Mouse (Mus musculus) telencephalon, adult 2 months (tissue): ENCODE measurements around the gene Arpc5.

Experiments used
- DNase-seq: peaks from one replicate; pipeline ENCODE4 v3.0.0-alpha.2; 2011; ENCODE audit warnings: low read depth, low spot score

Gene Arpc5

DNA sequence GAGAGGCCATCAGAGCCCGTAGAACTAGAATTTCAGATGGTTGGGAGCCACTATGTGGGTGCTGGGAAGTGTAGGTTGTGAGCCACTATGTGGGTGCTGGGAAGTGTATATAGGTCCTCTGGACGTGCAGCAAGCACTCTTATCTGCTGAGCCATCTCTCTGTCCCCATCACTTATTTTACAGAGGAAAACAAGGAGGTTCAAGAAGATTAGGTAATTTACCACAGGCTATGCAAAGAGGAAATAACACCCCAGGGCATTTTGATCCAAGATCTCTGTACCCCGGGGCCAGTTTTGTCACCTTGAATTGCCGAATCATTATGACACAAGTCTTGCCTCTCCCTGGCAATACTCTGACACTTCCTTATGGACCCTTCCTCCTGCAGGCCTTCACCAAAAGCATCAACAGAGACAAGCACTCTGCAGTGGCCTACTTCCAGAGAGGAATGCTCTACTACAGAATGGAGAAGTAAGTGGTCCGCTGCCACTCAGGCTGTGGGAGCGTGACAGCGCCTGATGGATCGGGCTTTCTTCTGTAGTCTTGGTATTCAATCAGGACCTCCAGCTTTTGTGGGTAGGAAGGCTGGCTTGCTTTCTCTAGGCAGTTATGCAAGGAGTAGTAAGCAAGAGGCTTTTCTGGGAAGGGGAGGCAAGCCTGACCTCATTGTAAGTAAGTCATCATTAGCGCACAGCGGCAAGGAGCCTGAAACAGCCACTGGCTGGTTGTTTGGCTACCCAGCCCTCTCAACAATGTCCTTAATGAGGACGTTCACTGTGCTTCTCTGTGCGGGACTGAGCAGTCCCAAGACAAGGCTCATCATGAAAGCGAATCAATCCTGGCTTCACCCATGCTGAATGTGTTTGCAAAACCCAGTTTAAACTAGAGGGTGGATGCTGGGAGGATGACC is 44.4 kb downstream of the Arpc5 start:
- DNase-seq, result no peak

DNA sequence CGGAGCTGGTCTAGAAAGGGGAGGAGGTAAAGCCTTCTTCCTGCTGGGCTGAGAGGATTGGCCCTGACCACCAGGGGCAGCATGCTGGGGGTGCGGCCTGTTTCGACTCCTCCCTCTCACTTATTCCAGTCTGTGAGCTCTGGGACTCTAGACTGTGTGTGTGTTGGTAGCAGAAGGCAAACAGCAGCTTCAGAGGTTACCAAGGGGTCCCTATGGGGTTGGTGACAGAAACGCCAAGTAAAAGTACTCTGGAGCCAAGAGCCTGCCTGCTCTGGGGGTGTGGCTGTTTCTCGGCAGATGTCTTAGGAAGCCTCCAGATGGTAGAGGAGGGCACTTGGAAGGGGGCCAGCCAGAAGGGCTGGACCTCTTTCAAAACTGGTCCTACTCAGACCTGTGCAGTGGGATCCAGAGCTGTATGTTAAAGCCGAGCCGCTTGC is 48.9 kb downstream of the Arpc5 start:
- DNase-seq, result no peak

DNA sequence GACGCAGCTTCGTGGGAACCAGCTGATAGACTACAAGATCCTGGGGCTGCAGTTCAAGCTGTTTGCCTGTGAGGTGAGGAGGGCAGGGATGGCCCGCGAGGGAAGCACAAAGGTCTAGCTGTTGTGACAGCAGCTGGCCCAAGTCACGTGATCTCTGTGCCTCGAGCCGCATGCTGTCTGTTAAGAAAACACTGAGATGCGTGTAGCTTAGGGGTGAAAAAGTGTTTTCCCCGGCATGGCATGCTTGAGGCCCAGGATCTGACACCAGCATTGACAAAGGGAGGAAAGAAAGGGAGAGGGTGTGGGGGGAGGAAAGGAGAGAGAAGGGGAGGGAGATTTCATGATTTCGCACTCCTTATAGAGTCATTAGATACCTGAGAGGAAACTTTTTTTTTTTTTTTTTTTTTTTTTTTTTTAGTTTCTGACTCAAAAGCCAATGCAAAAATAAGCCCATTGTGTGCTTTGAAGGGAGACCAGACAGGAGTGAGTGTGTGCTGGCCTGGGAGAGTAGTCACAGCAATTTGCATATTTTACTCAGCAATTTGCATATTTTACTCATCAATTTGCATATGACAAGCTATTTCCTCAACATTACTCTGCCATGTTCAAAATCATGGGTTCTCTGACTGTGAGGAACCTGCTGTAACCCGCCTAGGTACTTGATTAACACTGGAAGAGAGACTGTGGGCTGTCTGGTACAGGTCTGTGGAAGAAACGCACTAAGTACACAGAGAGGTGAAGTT is 50.9 kb downstream of the Arpc5 start:
- DNase-seq, result no peak

DNA sequence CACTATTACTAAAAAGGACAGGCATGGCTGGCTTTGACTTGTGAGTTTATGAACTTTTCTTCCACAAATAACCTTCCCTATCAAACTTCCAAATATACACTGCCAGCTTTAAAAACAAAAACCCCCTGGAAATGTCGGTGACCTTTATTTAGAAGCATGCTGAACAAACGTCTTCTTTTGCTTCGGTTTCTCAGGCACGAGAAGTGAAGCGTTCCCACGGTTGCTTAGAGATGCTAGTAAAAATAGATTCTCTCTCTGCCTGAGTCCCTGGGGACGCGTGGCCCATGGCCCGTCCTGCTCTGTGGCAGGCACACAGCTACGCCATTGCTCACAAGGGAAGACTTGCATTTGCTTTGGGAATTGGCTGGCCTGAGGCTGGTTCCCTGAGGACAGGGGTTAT is 51.5 kb downstream of the Arpc5 start:
- no peak for DNase-seq

DNA sequence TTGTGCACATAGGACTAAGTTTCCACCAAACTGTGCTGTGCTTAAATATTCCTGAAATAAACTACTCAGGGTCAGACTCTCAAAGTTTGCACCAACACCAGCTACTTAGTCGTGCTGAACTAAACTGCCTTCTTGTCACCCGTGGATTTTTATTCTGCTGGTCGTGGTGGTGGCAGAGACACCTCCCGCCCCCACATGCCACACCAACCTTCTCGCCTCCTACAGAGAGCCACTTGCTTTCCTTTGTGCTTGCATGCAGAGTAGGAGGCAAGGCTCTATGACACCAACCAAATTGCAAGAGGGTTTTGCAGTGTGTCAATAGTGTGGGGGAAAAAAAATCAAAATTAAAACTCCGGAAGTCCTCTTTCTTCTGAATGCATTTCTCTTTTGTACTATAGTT is 53.2 kb downstream of the Arpc5 start:
- no peak for DNase-seq

DNA sequence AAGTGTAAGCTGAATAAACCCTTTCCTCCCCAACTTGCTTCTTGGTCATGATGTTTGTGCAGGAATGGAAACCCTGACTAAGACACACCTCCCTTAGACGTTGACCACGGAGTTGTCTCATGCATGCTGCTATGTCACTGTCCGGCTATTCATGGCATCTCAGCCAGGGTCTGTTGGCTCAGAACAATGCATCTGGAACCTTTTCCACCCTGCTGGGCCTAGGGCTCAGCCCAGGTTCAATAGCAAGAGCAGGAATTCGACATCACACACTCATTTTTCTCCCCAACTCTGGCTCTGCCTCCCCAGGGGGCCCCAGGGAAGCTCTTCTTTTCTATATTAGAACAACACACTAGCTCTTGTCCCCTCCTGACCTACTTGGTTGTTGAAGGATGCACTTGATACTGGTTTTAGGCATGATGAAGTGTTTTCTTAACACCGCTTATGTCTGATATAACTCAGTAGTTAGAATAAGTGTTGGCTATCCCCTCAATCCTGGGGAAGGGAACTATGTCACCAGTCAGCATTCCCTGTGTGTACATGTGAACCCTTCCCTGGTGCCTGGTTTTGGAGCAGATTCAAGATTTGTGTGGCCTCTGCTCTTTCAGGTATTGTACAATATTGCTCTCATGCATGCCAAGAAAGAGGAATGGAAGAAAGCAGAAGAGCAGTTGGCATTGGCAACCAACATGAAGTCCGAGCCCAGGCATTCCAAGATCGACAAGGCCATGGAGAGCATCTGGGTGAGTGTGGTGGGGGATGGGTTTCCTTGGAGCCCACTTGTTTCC is 54.8 kb downstream of the Arpc5 start:
- DNase-seq, result no peak

DNA sequence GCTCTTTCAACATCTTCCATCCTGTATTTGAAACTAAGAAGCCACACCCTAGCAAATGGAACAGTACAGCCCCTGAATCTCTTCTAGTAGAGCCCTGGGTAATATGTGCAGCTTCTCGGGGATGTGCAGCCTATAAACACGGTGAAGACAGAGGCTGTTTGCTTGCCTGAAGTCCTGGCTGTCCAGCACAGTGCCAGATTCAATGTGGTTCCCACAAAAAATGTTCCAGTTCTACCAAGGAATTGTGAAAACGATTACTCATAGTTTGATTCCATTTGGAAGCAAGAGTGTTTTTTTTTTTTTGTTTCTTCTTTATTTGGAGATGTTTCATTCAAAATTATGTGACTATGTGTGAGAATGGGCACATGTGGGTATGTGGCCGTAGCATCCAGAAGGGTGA is 55.4 kb downstream of the Arpc5 start:
- no peak for DNase-seq

DNA sequence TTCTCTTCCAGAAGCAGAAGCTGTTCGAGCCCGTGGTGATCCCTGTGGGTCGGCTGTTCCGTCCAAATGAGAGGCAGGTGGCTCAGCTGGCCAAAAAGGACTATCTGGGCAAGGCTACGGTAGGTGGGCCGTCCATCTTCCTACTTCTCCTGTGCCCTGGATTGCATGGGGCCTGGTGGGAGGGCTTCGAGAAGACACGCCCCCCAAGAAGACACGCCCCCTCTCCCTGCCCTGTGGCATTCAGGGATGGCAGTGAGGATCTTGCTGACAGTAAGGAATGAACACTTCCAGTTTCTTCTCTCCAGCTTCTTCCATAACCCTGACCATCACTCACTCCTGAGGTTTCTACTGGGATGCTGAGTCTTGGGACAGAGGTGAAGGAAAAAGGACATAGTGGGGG is 57.9 kb downstream of the Arpc5 start:
- no peak for DNase-seq
